Mouse (Mus musculus) heart, embryonic 16.5 days (tissue): ENCODE measurements around the gene Adamts15. TPM values are rescaled to one million over a fixed set of nuclear protein-coding genes. Genes with fewer than 3 reads are reported as not detected.
A peak's percentile ranks its signal among the peaks of the same experiment; 100 is the strongest.

Experiments used
- ATAC-seq: fragments of 200-750 bp; cut with Nextera tagmentation; replicated peaks from 2 replicates; pipeline ENCODE4 v1.8.0; 2017; ENCODE audit warnings: moderate number of reproducible peaks; ENCODE audit not compliant: insufficient read depth, low FRiP score; ENCODE audit errors: extremely low read depth
- H3K27ac ChIP-seq: fragments of 300-500 bp; sonication (generic); 2 replicates; pipeline ENCODE4 v1.5.1; 2014; ENCODE audit warnings: mild to moderate bottlenecking, low read length, control low read depth, moderate library complexity
- H3K27me3 ChIP-seq: fragments of 300-500 bp; sonication (generic); 2 replicates; pipeline ENCODE4 v1.6.1; 2014; ENCODE audit warnings: low read length, mixed read lengths; ENCODE audit not compliant: control insufficient read depth, insufficient read depth
- H3K36me3 ChIP-seq: fragments of 300-500 bp; sonication (generic); 2 replicates; pipeline ENCODE4 v1.6.1; 2014; ENCODE audit not compliant: control insufficient read depth, insufficient read depth
- H3K4me1 ChIP-seq: fragments of 300-500 bp; sonication (generic); 2 replicates; pipeline ENCODE4 v1.6.1; 2014; ENCODE audit warnings: low read length, mixed read lengths; ENCODE audit not compliant: control insufficient read depth, insufficient read depth
- H3K4me2 ChIP-seq: fragments of 300-500 bp; sonication (generic); 2 replicates; pipeline ENCODE4 v1.6.1; 2014; ENCODE audit warnings: low read depth, mild to moderate bottlenecking, control low read depth, low read length
- H3K4me3 ChIP-seq: fragments of 300-500 bp; sonication (generic); 2 replicates; pipeline ENCODE4 v1.5.1; 2014; ENCODE audit warnings: mild to moderate bottlenecking, control low read depth, low read length
- H3K9ac ChIP-seq: fragments of 300-500 bp; sonication (generic); 2 replicates; pipeline ENCODE4 v1.6.1; 2014; ENCODE audit warnings: low read length, control low read depth
- H3K9me3 ChIP-seq: fragments of 300-500 bp; sonication (generic); replicated peaks from 2 replicates; pipeline ENCODE4 v1.6.1; 2016; ENCODE audit warnings: low read length; ENCODE audit not compliant: control insufficient read depth
- WGBS: fragments of 180-500 bp; shearing (Covaris S2); extraction: QIAGEN DNeasy Blood & Tissue Kit; methylation state at CpG from one replicate; pipeline ENCODE4 v1.1.7; 2014; 5-methylcytosine and 5-hydroxymethylcytosine counted together
- polyA plus RNA-seq: library from polyadenylated mRNA; unstranded; fragments of >200 nt; fragmentation: Nextera tagmentation; extraction: Ambion mirVana; gene quantifications from 2 replicates; pipeline ENCODE4 v1.2.1, GENCODE M21; 2015

Gene Adamts15
- polyA plus RNA-seq: 4.3 and 5.4 TPM in 2 replicates

DNA sequence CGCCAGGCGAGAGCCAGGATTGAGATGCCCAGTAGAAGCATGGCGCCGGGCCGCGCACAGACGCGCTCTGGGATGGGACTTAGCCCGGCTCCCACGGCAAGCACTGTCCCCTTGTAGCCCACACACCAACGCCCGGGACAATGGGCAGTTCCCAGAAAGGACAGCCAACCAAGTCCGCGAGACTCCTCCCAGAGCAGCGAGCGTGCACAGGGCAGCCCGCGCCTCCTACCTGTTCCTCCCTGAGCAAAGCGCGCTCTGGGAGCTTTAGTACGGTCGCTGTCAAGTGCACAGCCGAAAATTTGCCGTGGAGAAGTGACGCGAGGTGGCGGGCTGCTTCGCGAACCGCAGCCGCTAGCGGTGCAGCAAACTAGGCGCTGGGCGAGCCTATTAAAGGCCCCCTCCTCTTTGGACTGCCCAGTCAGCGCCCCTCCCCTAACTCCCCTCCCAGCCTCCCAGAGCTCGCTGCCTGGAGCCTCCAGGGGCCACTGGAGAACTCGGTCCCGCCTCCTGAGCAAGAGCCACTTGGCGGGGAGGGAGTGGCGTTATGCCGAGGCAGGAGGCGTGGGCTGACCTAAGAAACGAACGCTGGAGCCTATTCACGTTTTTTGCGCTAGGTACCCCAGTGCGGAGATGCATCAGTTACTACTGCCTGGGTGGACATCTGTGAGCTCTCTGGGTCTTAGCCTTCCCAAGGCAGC is at the start of gene Adamts15:
Adamts15 (minus strand) TSS at position 256 of the 698 bp plus-strand sequence.
- Histone ChIP-seq H3K9ac (peak within 1 kb of the TSS; percentile 65), H3K4me3 (peak within 1 kb of the TSS; percentile 62), H3K27me3 (peaks cover 15% of the 10 kb centered on the region; the same call in 1 of the 2 replicates), H3K36me3 (no peaks in the 10 kb centered on the region), H3K9me3 (no peaks in the 10 kb centered on the region), H3K4me2 (peak within 1 kb of the TSS; percentile 85), H3K4me1 (peaks cover 16% of the 10 kb centered on the region), H3K27ac (peak within 1 kb of the TSS; percentile 14; the same call in 1 of the 2 replicates)
- peak; percentile 74 for ATAC-seq
- WGBS: under 1% methylated on average over 47 of the region's 47 CpGs

DNA sequence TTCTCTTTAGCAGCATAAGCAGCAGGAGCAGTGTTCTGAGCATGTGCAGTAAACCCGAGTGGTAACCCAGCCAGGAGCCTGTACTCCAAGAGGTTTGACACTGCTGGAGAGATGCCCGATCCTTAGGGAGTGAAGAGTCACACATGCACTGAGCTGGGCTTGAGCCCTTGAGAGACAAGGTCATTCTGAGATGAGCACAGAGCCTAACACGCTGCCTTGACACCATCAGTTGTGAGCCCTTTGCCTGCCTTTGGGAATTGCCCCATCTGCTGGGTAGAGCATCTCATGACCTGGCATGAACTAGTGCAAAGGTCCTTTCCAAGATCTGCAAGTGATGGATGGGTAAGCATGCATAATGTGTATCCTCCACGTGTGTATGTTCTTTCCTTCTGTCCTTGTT is 49.7 kb upstream of the Adamts15 start:
- WGBS: 39% methylated on average over 4 of the region's 4 CpGs
- H3K9ac ChIP-seq: no peak overlapping the region
- H3K4me2 ChIP-seq: no peak overlapping the region
- no peak overlapping the region for H3K27ac ChIP-seq
- 0 out of 2 replicates have a peak, but pooled peaks cover 3% of the 10 kb centered on the region for H3K9me3 ChIP-seq
- H3K4me1 ChIP-seq: peaks cover 8% of the 10 kb centered on the region
- no peak overlapping the region for H3K4me3 ChIP-seq
- no peaks in the 10 kb centered on the region for H3K36me3 ChIP-seq
- H3K27me3 ChIP-seq: no peaks in the 10 kb centered on the region
- no peak for ATAC-seq

GRCm38 (mm10) chr9:30970001-30970400 is 47.7 kb upstream of the Adamts15 start:
- Histone ChIP-seq H3K27me3 (no peaks in the 10 kb centered on the region), H3K9me3 (no peaks in the 10 kb centered on the region), H3K4me3 (no peak overlapping the region), H3K4me2 (no peak overlapping the region), H3K27ac (no peak overlapping the region), H3K4me1 (peaks cover under 1% of the 10 kb centered on the region; the same call in 1 of the 2 replicates), H3K36me3 (no peaks in the 10 kb centered on the region), H3K9ac (no peak overlapping the region)
- no peak for ATAC-seq
- 59% methylated on average over 3 of the region's 3 CpGs for WGBS

- ATAC-seq: no peak
Measured at GRCm38 (mm10) chr9:30968130-30968529, 45.9 kb upstream of the Adamts15 start.

DNA sequence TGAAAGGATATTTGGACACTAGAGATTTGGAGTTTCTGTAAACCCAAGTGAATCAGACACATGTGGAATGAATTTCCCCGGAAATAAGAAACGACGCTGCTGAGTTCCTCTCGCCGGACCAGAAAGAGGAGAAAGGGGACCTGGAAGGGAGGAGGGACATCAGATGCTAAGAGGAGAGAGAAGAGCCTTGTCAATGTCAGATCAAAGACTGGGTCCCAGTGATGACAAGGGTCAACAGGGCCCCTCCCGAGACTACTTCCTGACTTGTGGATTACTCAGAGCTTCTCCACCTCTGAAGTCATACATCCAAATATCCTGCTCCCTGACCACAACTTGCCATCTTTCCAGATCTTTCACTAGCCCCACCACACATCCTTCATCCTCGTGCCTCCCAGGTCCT is 44.6 kb upstream of the Adamts15 start:
- no peak for ATAC-seq
- H3K9me3 ChIP-seq: no peaks in the 10 kb centered on the region
- no peaks in the 10 kb centered on the region for H3K36me3 ChIP-seq
- H3K9ac ChIP-seq: no peak overlapping the region
- no peak overlapping the region for H3K4me3 ChIP-seq
- no peak overlapping the region for H3K4me2 ChIP-seq
- H3K27me3 ChIP-seq: no peaks in the 10 kb centered on the region
- peaks cover 3% of the 10 kb centered on the region; the same call in 1 of the 2 replicates for H3K4me1 ChIP-seq
- WGBS: 39% methylated on average over 7 of the region's 7 CpGs
- H3K27ac ChIP-seq: no peak overlapping the region

More at GRCm38 (mm10) chr9:30968130-30968529, 45.9 kb upstream of the Adamts15 start:
- Histone ChIP-seq H3K4me2 (no peak overlapping the region), H3K27ac (no peak overlapping the region), H3K9me3 (no peaks in the 10 kb centered on the region), H3K9ac (no peak overlapping the region), H3K27me3 (no peaks in the 10 kb centered on the region), H3K4me3 (no peak overlapping the region), H3K4me1 (peaks cover 3% of the 10 kb centered on the region; the same call in 1 of the 2 replicates), H3K36me3 (no peaks in the 10 kb centered on the region)
- WGBS: 71% methylated on average over 6 of the region's 6 CpGs

DNA sequence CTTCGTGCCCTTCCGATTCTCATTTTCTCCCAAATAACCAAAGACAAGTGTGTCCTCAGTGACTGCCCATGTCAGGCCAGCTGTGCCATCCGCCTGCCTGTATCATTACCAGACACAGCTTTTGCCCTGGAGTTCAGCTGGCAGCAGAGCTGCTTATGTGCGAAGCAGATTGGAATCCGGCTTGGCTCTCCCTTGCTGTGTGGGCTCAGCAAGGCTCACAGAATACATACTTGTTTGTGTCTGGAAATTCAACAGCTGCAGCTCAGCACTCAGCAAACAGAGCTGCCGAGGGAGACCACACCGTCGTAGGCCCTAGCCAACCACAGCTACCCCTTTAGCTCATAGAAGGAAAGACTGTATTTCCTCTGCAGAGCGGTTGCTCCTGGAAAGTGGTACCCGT is 42.4 kb upstream of the Adamts15 start:
- H3K9me3 ChIP-seq: no peaks in the 10 kb centered on the region
- 52% methylated on average over 10 of the region's 10 CpGs for WGBS
- ATAC-seq: peak; percentile 28; the same call in 1 of the 2 replicates

DNA sequence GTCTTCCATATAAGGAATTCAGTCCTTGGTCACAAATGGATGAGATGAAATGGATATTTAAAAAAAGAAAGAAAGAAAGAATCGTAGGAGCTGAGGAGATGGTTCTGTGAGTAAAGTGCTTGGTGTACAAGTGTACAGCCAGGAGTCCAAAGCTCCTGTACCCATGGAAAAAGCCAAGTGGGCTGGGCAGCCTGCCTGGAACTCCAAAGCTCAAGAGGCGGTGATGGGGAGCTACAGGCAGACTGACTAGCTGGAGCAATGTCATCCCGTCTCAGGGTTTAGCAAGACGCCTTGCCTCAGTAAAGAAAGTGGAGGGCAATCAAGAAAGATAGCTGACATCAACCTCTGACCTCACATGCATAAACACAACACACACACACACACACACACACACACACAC is 41.5 kb upstream of the Adamts15 start:
- no peaks in the 10 kb centered on the region for H3K36me3 ChIP-seq
- H3K9me3 ChIP-seq: no peaks in the 10 kb centered on the region
- peaks cover 3% of the 10 kb centered on the region; the same call in 1 of the 2 replicates for H3K4me1 ChIP-seq
- no peak overlapping the region for H3K4me2 ChIP-seq
- ATAC-seq: no peak
- no peaks in the 10 kb centered on the region for H3K27me3 ChIP-seq
- H3K4me3 ChIP-seq: no peak overlapping the region
- no peak overlapping the region for H3K27ac ChIP-seq
- WGBS: 76% methylated on average over 4 of the region's 4 CpGs
- no peak overlapping the region for H3K9ac ChIP-seq

More for the DNA sequence above, 42.4 kb upstream of the Adamts15 start:
- Histone ChIP-seq H3K36me3 (no peaks in the 10 kb centered on the region), H3K27me3 (no peaks in the 10 kb centered on the region), H3K4me3 (no peak overlapping the region), H3K4me1 (peaks cover 3% of the 10 kb centered on the region; the same call in 1 of the 2 replicates), H3K27ac (peak overlapping the region; percentile 33), H3K4me2 (no peak overlapping the region), H3K9ac (no peak overlapping the region)

DNA sequence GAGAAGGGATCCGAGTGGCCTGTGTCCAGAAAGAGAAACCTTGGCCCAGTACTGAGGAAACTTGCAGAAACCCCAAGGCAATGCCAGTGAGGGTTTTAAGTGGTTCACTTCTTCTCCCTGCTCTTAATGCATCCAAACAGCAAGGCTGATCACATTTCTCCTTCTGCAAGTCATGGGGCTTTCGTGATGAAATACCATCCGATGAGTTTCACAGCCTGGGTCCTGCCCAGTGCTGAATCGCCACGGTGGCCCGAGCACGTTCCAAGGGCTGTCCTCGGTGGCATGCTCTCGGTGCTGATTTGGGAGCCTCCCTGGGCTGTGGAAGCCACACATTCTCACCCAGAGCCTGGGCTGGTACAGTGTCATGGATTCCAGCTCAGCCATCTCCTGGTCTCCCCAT is 33.0 kb upstream of the Adamts15 start:
- no peak overlapping the region for H3K27ac ChIP-seq
- H3K4me1 ChIP-seq: peaks cover 11% of the 10 kb centered on the region
- no peak for ATAC-seq
- no peak overlapping the region for H3K4me3 ChIP-seq
- no peaks in the 10 kb centered on the region for H3K9me3 ChIP-seq
- no peaks in the 10 kb centered on the region for H3K27me3 ChIP-seq
- H3K36me3 ChIP-seq: no peaks in the 10 kb centered on the region
- WGBS: 85% methylated on average over 9 of the region's 9 CpGs
- no peak overlapping the region for H3K4me2 ChIP-seq
- H3K9ac ChIP-seq: no peak overlapping the region

DNA sequence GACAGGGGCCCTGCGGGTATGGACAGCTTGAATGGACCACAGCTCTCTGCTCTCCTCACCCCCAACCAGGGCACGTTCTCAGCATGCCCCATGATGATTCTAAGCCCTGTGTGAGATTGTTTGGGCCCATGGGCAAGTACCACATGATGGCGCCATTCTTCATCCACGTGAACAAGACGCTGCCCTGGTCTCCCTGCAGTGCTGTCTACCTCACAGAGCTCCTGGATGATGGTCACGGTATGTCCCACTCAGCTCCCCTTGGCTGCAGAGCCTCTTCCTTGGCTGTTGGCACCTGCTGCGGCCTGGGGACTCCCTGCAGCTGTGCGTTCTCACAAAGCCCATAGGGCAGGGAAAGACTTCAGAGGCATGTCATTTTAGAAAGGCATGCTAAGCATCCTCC is 31.0 kb upstream of the Adamts15 start:
- no peak overlapping the region for H3K4me3 ChIP-seq
- no peak overlapping the region for H3K9ac ChIP-seq
- ATAC-seq: no peak
- H3K27me3 ChIP-seq: no peaks in the 10 kb centered on the region
- no peaks in the 10 kb centered on the region for H3K36me3 ChIP-seq
- whole genome bisulfite sequencing: 52% methylated on average over 8 of the region's 8 CpGs
- no peak overlapping the region for H3K27ac ChIP-seq
- no peak overlapping the region for H3K4me2 ChIP-seq
- H3K9me3 ChIP-seq: no peaks in the 10 kb centered on the region
- peaks cover 18% of the 10 kb centered on the region for H3K4me1 ChIP-seq
